Mouse (Mus musculus) stomach, embryonic 14.5 days (tissue): ENCODE results near the gene Cmya5. TPM values are rescaled to one million over a fixed set of nuclear protein-coding genes. Genes with fewer than 3 reads are reported as not detected.

Experiments
- ATAC-seq: fragments of 200-750 bp; cut with Nextera tagmentation; 2 replicates; pipeline ENCODE4 v1.8.0; 2017; ENCODE audit warnings: low read depth, moderate TSS enrichment; ENCODE audit not compliant: insufficient number of reproducible peaks, insufficient read depth, low FRiP score
- H3K27ac ChIP-seq: fragments of 300-500 bp; sonication (generic); 2 replicates; pipeline ENCODE4 v1.5.1; 2014; ENCODE audit warnings: mild to moderate bottlenecking, low read length, moderate library complexity, mixed read lengths
- H3K27me3 ChIP-seq: fragments of 300-500 bp; sonication (generic); 2 replicates; pipeline ENCODE4 v1.6.1; 2014; ENCODE audit warnings: low read length, control low read depth, mixed read lengths; ENCODE audit not compliant: control insufficient read depth, insufficient read depth
- H3K36me3 ChIP-seq: fragments of 300-500 bp; sonication (generic); 2 replicates; pipeline ENCODE4 v1.6.1; 2014; ENCODE audit warnings: mild to moderate bottlenecking, control low read depth, low read length, moderate library complexity, mixed read lengths; ENCODE audit not compliant: control insufficient read depth, insufficient read depth
- H3K4me1 ChIP-seq: fragments of 300-500 bp; sonication (generic); 2 replicates; pipeline ENCODE4 v1.6.1; 2014; ENCODE audit warnings: low read length, control low read depth, mixed read lengths; ENCODE audit not compliant: control insufficient read depth, insufficient read depth
- H3K4me2 ChIP-seq: fragments of 300-500 bp; sonication (generic); replicated peaks from 2 replicates; pipeline ENCODE4 v1.6.1; 2014; ENCODE audit warnings: low read depth, low read length, control low read depth
- H3K4me3 ChIP-seq: fragments of 300-500 bp; sonication (generic); 2 replicates; pipeline ENCODE4 v1.5.1; 2014; ENCODE audit warnings: low read depth, low read length, control low read depth
- H3K9ac ChIP-seq: fragments of 300-500 bp; sonication (generic); replicated peaks from 2 replicates; pipeline ENCODE4 v1.6.1; 2014; ENCODE audit warnings: low read depth, mild to moderate bottlenecking, control low read depth, low read length, moderate library complexity, mixed read lengths
- H3K9me3 ChIP-seq: fragments of 300-500 bp; sonication (generic); 2 replicates; pipeline ENCODE4 v1.6.1; 2016; ENCODE audit warnings: low read depth, low read length, control low read depth; ENCODE audit not compliant: control insufficient read depth
- whole genome bisulfite sequencing: fragments of 180-500 bp; shearing (Covaris S2); extraction: QIAGEN DNeasy Blood & Tissue Kit; methylation state at CpG from one replicate; pipeline ENCODE4 v1.1.7; 2014; 5-methylcytosine and 5-hydroxymethylcytosine counted together
- polyA plus RNA-seq: library from polyadenylated mRNA; unstranded; fragments of >200 nt; fragmentation: Nextera tagmentation; extraction: Ambion mirVana; gene quantifications from 2 replicates; pipeline ENCODE4 v1.2.1, GENCODE M21; 2014

Gene Cmya5
- polyA plus RNA-seq, 1 experiment from 2014 or later = 0.41 TPM

DNA sequence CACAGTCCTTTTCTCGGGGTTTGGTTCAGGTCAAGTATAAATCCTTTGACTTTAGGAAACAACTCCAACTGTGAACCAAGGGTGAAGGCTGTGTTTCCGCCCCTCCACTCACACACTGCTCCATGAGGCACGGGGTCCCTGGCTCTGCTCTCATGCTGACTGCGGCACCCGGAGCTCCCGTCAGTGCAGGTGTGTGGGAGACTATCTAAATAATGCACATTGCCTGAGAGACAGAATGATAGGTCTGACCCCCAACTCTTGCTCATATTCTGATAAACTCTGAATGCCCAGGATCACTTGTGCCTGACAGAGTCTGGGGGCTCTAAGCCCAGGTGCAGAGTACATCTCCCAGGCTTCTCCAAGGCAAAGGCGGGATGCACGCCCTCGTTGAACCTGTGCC lies 103.5 kb downstream of the Cmya5 start:
- Histone ChIP-seq H3K36me3 (no peaks in the 10 kb centered on the region), H3K4me2 (no peak overlapping the region), H3K4me3 (no peak overlapping the region), H3K27me3 (no peaks in the 10 kb centered on the region), H3K9ac (no peak overlapping the region), H3K9me3 (no peaks in the 10 kb centered on the region), H3K4me1 (no peaks in the 10 kb centered on the region), H3K27ac (no peak overlapping the region)
- WGBS = 69% methylated on average over 9 of the region's 9 CpGs
- ATAC-seq = no peak

DNA sequence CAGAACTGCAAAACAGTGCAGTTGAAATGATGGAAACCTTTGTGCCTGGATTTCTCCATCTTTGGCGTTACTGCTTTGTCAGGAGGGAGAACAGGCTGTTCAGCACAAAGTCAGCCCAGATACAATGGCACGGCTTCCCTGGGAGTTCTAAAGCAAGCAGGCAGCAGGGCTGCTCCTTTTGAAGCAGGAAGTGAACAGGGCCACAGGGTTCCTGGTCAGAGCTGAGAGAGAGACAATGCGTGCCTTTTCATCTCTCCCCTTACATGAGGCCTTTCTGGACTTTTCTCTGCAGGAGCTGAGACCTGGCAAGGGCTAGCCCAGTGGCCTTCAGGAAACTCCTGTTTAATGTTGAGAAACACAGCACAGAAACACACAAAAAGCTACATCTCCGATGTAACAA lies 108.3 kb downstream of the Cmya5 start:
- H3K9ac ChIP-seq = no peak overlapping the region
- no peaks in the 10 kb centered on the region for H3K9me3 ChIP-seq
- ATAC-seq = no peak
- no peak overlapping the region for H3K4me2 ChIP-seq
- 70% methylated on average over 4 of the region's 4 CpGs for WGBS
- H3K4me3 ChIP-seq = no peak overlapping the region
- no peaks in the 10 kb centered on the region for H3K27me3 ChIP-seq
- no peak overlapping the region for H3K27ac ChIP-seq
- no peaks in the 10 kb centered on the region for H3K36me3 ChIP-seq
- no peaks in the 10 kb centered on the region for H3K4me1 ChIP-seq

GRCm38 (mm10) chr13:93029337-93029736 lies 115.2 kb downstream of the Cmya5 start:
- Histone ChIP-seq H3K36me3 (no peaks in the 10 kb centered on the region), H3K27ac (no peak overlapping the region), H3K9me3 (no peaks in the 10 kb centered on the region; the same call in 1 of the 2 replicates), H3K4me1 (no peaks in the 10 kb centered on the region), H3K4me3 (no peak overlapping the region), H3K4me2 (no peak overlapping the region), H3K27me3 (no peaks in the 10 kb centered on the region), H3K9ac (no peak overlapping the region)
- 83% methylated on average over 4 of the region's 4 CpGs for WGBS
- no peak for ATAC-seq

- no peak for ATAC-seq
- H3K9me3 ChIP-seq = no peaks in the 10 kb centered on the region; the same call in 1 of the 2 replicates
- 68% methylated on average over 2 of the region's 2 CpGs for WGBS
- H3K4me1 ChIP-seq = no peaks in the 10 kb centered on the region
- no peak overlapping the region for H3K4me3 ChIP-seq
- no peak overlapping the region for H3K9ac ChIP-seq
- H3K27me3 ChIP-seq = no peaks in the 10 kb centered on the region
- no peak overlapping the region for H3K27ac ChIP-seq
- H3K4me2 ChIP-seq = no peak overlapping the region
- no peaks in the 10 kb centered on the region for H3K36me3 ChIP-seq
These were observed 119.7 kb downstream of the Cmya5 start for GRCm38 (mm10) chr13:93024837-93025236.

- Histone ChIP-seq H3K4me2 (no peak overlapping the region), H3K9me3 (no peaks in the 10 kb centered on the region), H3K27ac (no peak overlapping the region), H3K4me1 (no peaks in the 10 kb centered on the region), H3K4me3 (no peak overlapping the region), H3K36me3 (no peaks in the 10 kb centered on the region), H3K9ac (no peak overlapping the region), H3K27me3 (no peaks in the 10 kb centered on the region)
- no peak for ATAC-seq
- WGBS = 9% methylated on average over 1 of the region's 1 CpGs
These were observed 122.4 kb downstream of the Cmya5 start for GRCm38 (mm10) chr13:93022158-93022557.

DNA sequence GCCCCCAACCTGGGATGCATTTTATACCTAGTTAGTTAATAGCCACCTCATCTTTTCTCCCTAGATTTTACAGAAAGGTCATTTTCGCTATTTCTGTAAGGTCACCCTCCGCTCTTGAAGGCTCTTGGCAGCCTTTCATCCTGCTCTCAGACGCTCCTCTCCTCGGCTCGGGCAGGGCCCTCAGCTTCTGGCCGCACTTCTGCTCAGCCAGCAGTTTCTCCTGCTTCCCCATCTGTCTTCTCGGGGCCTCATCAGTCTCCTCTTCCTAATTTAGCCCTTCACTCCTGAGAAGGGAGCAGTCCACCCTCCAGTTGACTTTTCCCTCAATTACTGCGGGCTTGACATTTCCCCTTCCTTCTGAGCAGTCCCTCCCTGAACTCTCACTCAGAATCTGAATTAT lies 131.6 kb downstream of the Cmya5 start:
- ATAC-seq = no peak
- H3K4me2 ChIP-seq = no peak overlapping the region
- 43% methylated on average over 8 of the region's 8 CpGs for WGBS

DNA sequence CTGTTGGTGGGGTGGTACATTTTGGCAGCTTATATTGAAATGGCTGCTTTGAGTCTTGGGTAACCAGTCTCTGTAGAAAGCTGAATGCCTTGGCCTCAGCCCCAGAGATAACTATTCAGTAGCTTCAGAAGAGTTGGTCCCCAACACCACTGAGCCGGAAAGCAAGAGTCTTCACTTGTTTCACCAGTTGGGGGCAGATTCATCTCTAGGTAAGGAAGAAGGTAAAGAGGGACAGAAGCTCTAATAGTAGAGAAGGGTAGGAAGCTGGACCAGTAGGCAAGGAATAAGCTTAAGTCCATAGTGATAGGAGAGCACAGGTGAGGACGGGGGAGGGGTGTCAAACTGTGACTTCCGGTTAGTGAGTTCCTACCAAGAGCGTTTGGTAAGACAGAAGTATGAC lies 133.2 kb downstream of the Cmya5 start:
- no peak overlapping the region for H3K27ac ChIP-seq

More for the DNA sequence above, 131.6 kb downstream of the Cmya5 start:
- Histone ChIP-seq H3K27me3 (no peaks in the 10 kb centered on the region), H3K4me1 (no peaks in the 10 kb centered on the region), H3K4me3 (no peak overlapping the region), H3K9ac (no peak overlapping the region), H3K27ac (no peak overlapping the region), H3K36me3 (no peaks in the 10 kb centered on the region), H3K9me3 (no peaks in the 10 kb centered on the region)

GRCm38 (mm10) chr13:93010524-93010923 lies 134.0 kb downstream of the Cmya5 start:
- 72% methylated on average over 7 of the region's 7 CpGs for WGBS
- H3K9ac ChIP-seq = no peak overlapping the region
- H3K27me3 ChIP-seq = no peaks in the 10 kb centered on the region
- ATAC-seq = no peak
- H3K4me3 ChIP-seq = no peak overlapping the region
- no peaks in the 10 kb centered on the region for H3K36me3 ChIP-seq
- no peaks in the 10 kb centered on the region for H3K9me3 ChIP-seq
- H3K4me1 ChIP-seq = no peaks in the 10 kb centered on the region
- no peak overlapping the region for H3K27ac ChIP-seq
- H3K4me2 ChIP-seq = no peak overlapping the region

More for the DNA sequence above, 133.2 kb downstream of the Cmya5 start:
- no peak overlapping the region for H3K4me3 ChIP-seq
- no peak overlapping the region for H3K4me2 ChIP-seq
- no peak for ATAC-seq
- no peaks in the 10 kb centered on the region for H3K27me3 ChIP-seq
- H3K36me3 ChIP-seq = no peaks in the 10 kb centered on the region
- H3K4me1 ChIP-seq = no peaks in the 10 kb centered on the region
- 86% methylated on average over 4 of the region's 4 CpGs for WGBS
- H3K9ac ChIP-seq = no peak overlapping the region
- no peaks in the 10 kb centered on the region for H3K9me3 ChIP-seq

DNA sequence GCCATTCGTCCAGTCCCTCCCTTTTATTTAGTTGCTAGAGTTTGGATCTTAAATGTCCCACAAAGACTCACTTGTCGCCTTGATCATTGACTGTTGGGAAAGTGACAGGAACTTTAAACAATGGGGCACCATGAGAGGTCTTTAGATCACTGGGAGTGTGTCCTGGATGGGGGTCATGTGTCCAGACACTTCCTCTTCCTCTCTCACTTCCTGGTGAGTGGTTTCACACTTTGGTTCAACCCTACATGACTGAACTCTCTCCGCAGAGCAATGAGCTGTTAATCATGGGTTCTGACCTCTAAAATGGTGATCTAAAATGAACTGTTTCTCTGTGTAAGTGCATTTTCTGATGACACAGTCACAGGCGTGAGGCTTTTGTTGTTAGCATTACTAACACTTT lies 137.4 kb downstream of the Cmya5 start:
- H3K9ac ChIP-seq = no peak overlapping the region
- H3K27ac ChIP-seq = no peak overlapping the region
- ATAC-seq = no peak
- H3K4me3 ChIP-seq = no peak overlapping the region
- no peak overlapping the region for H3K4me2 ChIP-seq
- WGBS = 75% methylated on average over 4 of the region's 4 CpGs
- H3K4me1 ChIP-seq = no peaks in the 10 kb centered on the region
- H3K9me3 ChIP-seq = no peaks in the 10 kb centered on the region
- no peaks in the 10 kb centered on the region for H3K27me3 ChIP-seq
- no peaks in the 10 kb centered on the region for H3K36me3 ChIP-seq
